Mouse (Mus musculus) ES-E14 (cell line): ENCODE data around the gene Itch. TPM values are rescaled to one million over a fixed set of nuclear protein-coding genes. Genes with fewer than 3 reads are reported as not detected.

Source experiments
- DNase-seq: peaks from one replicate; pipeline ENCODE4 v3.0.0-alpha.2; 2013; ENCODE audit warnings: low read depth, low spot score
- H3K27ac ChIP-seq: 2 replicates; pipeline ENCODE4 v1.5.1; 2012; ENCODE audit warnings: low read depth, mild to moderate bottlenecking, low read length, moderate library complexity, mixed read lengths; ENCODE audit not compliant: poor library complexity, insufficient read depth, severe bottlenecking
- H3K36me3 ChIP-seq: 2 replicates; pipeline ENCODE4 v1.6.1; 2012; ENCODE audit warnings: mild to moderate bottlenecking, low read length, moderate library complexity, mixed read lengths; ENCODE audit not compliant: control insufficient read depth, poor library complexity, insufficient read depth, severe bottlenecking
- H3K4me1 ChIP-seq, 2 experiments: fragments of 150-350 bp in 1 of 2; sonication (generic) in 1 of 2; 2 replicates each; pipeline ENCODE4 v1.6.1; 2012; ENCODE audit warnings: low read length in 2 of 2, mild to moderate bottlenecking in 1 of 2, mixed read lengths in 1 of 2; ENCODE audit not compliant: control insufficient read depth in 2 of 2, insufficient read depth in 2 of 2, poor library complexity in 1 of 2
- H3K4me3 ChIP-seq, 2 experiments: fragments of 150-350 bp in 1 of 2; sonication (generic) in 1 of 2; 2 replicates each; pipeline ENCODE4 v1.5.1; 2012; ENCODE audit warnings: low read length in 2 of 2, low read depth in 1 of 2, mild to moderate bottlenecking in 1 of 2, mixed read lengths in 1 of 2; ENCODE audit not compliant: insufficient read depth in 1 of 2, poor library complexity in 1 of 2, severe bottlenecking in 1 of 2
- H3K9ac ChIP-seq: 2 replicates; pipeline ENCODE4 v1.6.1; 2012; ENCODE audit warnings: low read depth, mild to moderate bottlenecking, low read length, mixed read lengths; ENCODE audit not compliant: poor library complexity, insufficient read depth, severe bottlenecking
- H3K9me3 ChIP-seq: fragments of 150-350 bp; sonication (generic); 2 replicates; pipeline ENCODE4 v1.6.1; 2012; ENCODE audit warnings: low read depth, mild to moderate bottlenecking, low read length; ENCODE audit not compliant: control insufficient read depth, insufficient read depth
- CHD2 ChIP-seq: IDR thresholded peaks from 2 replicates; pipeline ENCODE4 v1.6.1; 2014; ENCODE audit warnings: mild to moderate bottlenecking, low read depth, low read length, inconsistent platforms
- HCFC1 ChIP-seq: IDR thresholded peaks from 2 replicates; pipeline ENCODE4 v1.6.1; 2012; ENCODE audit warnings: low read length, inconsistent platforms, borderline replicate concordance; ENCODE audit not compliant: insufficient read depth
- MAFK ChIP-seq: IDR thresholded peaks from 2 replicates; pipeline ENCODE4 v1.6.1; 2014; ENCODE audit warnings: mild to moderate bottlenecking, low read depth, low read length, inconsistent platforms; ENCODE audit not compliant: insufficient read depth
- ZC3H11A ChIP-seq: IDR thresholded peaks from 2 replicates; pipeline ENCODE4 v1.6.1; 2012; ENCODE audit warnings: low read depth, mild to moderate bottlenecking, inconsistent platforms, low read length, borderline replicate concordance
- ZNF384 ChIP-seq: IDR thresholded peaks from 2 replicates; pipeline ENCODE4 v1.6.1; 2012; ENCODE audit warnings: low read depth, low read length, inconsistent platforms
- in situ Hi-C, 2 experiments: fragments of 600-800 bp; cut with MboI; formaldehyde crosslinking; loops; one replicate each; pipeline ENCODE4 v1.15.1; 2025; ENCODE audit warnings: low sequenced_read_pairs in 2 of 2, inconsistent platforms in 1 of 2; ENCODE audit not compliant: unreplicated experiment in 2 of 2
- total RNA-seq: library from RNA; depleted of rRNA; stranded (reverse); fragments of 300-350 nt; gene quantifications from 2 replicates; pipeline ENCODE4 v1.2.3, GENCODE M21; 2012

The Itch gene
- total RNA-seq, 1 experiment, result 38.7 TPM

DNA sequence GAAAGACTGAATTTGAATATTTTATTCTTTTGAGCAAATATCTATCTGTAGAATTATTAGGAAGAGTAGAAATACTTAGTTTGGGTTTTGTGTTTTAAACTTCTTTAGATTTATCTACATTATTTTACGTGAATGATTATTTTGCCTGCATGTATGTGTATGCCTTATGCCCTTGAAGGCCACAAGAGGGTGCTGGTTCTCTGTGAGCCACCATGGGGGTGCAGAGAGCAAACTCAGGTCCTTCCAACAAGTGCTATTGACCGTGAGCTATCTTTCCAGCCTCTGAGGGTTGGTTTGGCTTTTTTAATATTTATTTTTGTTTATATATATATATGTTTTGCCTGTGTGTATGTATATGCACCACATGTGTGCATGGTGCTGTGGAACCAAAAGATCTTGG lies 74.1 kb downstream of the Itch start:
- Histone ChIP-seq H3K9me3 (no peaks in the 10 kb centered on the region), H3K36me3 (peaks cover 8% of the 10 kb centered on the region; the same call in 1 of the 2 replicates), H3K27ac (no peak overlapping the region), H3K4me1 (no peaks in the 10 kb centered on the region), H3K9ac (no peak overlapping the region), H3K4me3 (no peak overlapping the region)
- no peak for TF ChIP-seq CHD2
- TF ChIP-seq ZNF384, result no peak
- no peak for TF ChIP-seq MAFK
- TF ChIP-seq HCFC1, result no peak
- no peak for TF ChIP-seq ZC3H11A
- in situ Hi-C loops, result no loop called here
- no peak for DNase-seq

DNA sequence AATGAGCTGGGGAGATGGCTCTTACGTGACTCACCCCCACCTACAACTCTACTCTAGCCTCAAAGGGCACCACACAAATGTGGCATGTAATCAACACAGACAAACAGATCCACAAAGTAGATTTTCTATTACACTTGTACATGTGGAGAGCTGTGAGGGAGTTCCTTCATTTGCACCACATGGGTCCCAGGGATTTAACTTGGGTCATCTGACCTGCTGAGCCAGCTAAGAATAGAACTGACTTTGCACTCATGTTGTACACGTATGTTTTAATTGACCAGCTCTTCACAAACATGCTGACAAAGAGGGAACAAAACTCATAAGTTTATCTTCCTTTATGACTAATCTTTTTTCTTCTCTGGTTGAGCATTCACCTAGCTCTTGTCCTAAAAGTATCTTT lies 89.8 kb downstream of the Itch start:
- Histone ChIP-seq H3K4me3 (no peak overlapping the region), H3K9ac (no peak overlapping the region), H3K9me3 (no peaks in the 10 kb centered on the region), H3K27ac (no peak overlapping the region), H3K36me3 (peaks cover 13% of the 10 kb centered on the region), H3K4me1 (peaks cover 0 to 2% of the 10 kb centered on the region in 2 experiments; a peak in 1 of 4 replicates)
- TF ChIP-seq HCFC1 (no peak), ZNF384 (no peak), ZC3H11A (no peak), CHD2 (no peak), MAFK (no peak)
- DNase-seq, result no peak
- in situ Hi-C loops, result no loop called here

DNA sequence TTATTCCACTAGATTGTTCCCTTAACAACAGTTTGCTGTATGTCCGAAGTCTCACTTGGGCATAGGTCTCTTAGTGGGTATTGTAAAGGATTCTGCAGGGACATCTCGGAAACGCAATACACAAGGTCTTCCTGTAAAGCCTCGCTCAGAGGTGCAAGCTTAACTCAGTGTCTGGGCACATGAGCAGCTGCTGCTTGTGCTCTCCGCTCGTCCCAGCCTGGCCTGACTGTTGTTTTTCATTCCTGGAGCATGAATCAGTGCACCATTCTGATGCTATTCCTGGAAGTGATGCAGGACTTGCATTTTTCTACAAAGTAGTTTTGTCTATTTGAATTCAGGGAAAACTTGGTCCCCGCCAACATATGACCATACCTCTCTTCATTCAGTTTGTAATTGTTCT lies 91.4 kb downstream of the Itch start:
- Histone ChIP-seq H3K36me3 (peaks cover 11% of the 10 kb centered on the region), H3K9ac (no peak overlapping the region), H3K4me3 (no peak overlapping the region), H3K27ac (no peak overlapping the region), H3K4me1 (peaks cover 0 to 2% of the 10 kb centered on the region in 2 experiments; a peak in 1 of 4 replicates), H3K9me3 (no peaks in the 10 kb centered on the region)
- in situ Hi-C loops, result no loop called here
- DNase-seq, result no peak
- TF ChIP-seq HCFC1, result no peak
- TF ChIP-seq ZC3H11A, result no peak
- TF ChIP-seq ZNF384, result no peak
- TF ChIP-seq CHD2, result no peak
- TF ChIP-seq MAFK, result no peak

DNA sequence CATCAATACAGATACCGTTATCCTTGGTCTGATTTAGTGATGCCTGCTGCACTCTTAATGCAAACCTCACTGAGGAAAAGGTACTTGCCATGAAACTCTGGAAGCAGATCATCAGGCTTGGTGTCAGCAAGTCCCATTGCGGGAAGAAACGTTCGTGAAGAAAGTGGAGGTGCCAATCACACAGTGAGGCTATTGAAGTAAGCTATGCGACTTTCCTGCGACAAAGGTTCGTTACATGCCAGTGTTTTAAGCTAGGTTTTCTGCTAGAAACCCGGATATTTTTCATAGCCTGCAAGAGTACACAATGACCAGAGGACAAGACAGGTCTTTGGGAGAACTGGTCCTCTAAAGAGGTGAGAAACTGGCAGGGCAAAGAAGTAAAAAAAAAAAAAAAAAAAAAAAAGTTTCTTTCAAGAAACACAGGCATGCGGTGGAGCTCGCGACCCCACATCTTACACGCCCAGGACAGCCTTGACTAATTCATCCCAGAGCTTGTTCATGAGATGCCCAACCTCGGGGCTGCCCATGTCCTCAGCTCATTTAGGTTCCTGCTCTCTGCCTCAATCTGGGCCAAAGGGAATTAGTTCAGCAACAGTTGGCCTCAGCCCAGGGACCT lies 102.5 kb downstream of the Itch start:
- Histone ChIP-seq H3K36me3 (no peaks in the 10 kb centered on the region), H3K27ac (no peak overlapping the region; the same call in 1 of the 2 replicates), H3K4me3 (peak overlapping the region; percentile 87 to 100), H3K9me3 (no peaks in the 10 kb centered on the region), H3K4me1 (peaks cover 2 to 3% of the 10 kb centered on the region in 2 experiments; a peak in 2 of 4 replicates), H3K9ac (peak overlapping the region; percentile 67)
- TF ChIP-seq ZC3H11A, result no peak
- no peak for TF ChIP-seq CHD2
- TF ChIP-seq MAFK, result no peak
- no peak for TF ChIP-seq HCFC1
- no peak for TF ChIP-seq ZNF384
- DNase-seq, result no peak
- in situ Hi-C loops, result no loop called here
